Mouse (Mus musculus) forebrain, embryonic 13.5 days (tissue): ENCODE results near the gene Rab11fip4. TPM values are rescaled to one million over a fixed set of nuclear protein-coding genes. Genes with fewer than 3 reads are reported as not detected.

Source experiments
- ATAC-seq: fragments of 200-750 bp; cut with Nextera tagmentation; 2 replicates; pipeline ENCODE4 v1.8.0; 2017
- H3K27ac ChIP-seq: fragments of 300-500 bp; sonication (generic); 2 replicates; pipeline ENCODE4 v1.5.1; 2015; ENCODE audit warnings: inconsistent platforms, mild to moderate bottlenecking, moderate library complexity
- H3K27me3 ChIP-seq: fragments of 300-500 bp; sonication (generic); 2 replicates; pipeline ENCODE4 v1.6.1; 2015; ENCODE audit warnings: mild to moderate bottlenecking, inconsistent platforms
- H3K36me3 ChIP-seq: fragments of 300-500 bp; sonication (generic); 2 replicates; pipeline ENCODE4 v1.6.1; 2015; ENCODE audit warnings: mild to moderate bottlenecking, inconsistent platforms; ENCODE audit not compliant: poor library complexity, severe bottlenecking
- H3K4me1 ChIP-seq: fragments of 300-500 bp; sonication (generic); 2 replicates; pipeline ENCODE4 v1.6.1; 2015; ENCODE audit warnings: inconsistent platforms
- H3K4me2 ChIP-seq: fragments of 300-500 bp; sonication (generic); 2 replicates; pipeline ENCODE4 v1.6.1; 2015; ENCODE audit warnings: inconsistent platforms, mild to moderate bottlenecking, moderate library complexity
- H3K4me3 ChIP-seq: fragments of 300-500 bp; sonication (generic); 2 replicates; pipeline ENCODE4 v1.5.1; 2015; ENCODE audit warnings: mild to moderate bottlenecking, inconsistent platforms
- H3K9ac ChIP-seq: fragments of 300-500 bp; sonication (generic); 2 replicates; pipeline ENCODE4 v1.6.1; 2015; ENCODE audit warnings: mild to moderate bottlenecking, inconsistent platforms
- H3K9me3 ChIP-seq: fragments of 300-500 bp; sonication (generic); replicated peaks from 2 replicates; pipeline ENCODE4 v1.6.1; 2016; ENCODE audit warnings: inconsistent platforms
- WGBS: fragments of 180-500 bp; shearing (Covaris S2); methylation state at CpG from one replicate; pipeline ENCODE4 v1.1.7; 2015; 5-methylcytosine and 5-hydroxymethylcytosine counted together
- polyA plus RNA-seq: library from polyadenylated mRNA; unstranded; fragments of >200 nt; fragmentation: Nextera tagmentation; extraction: Ambion mirVana; gene quantifications from 2 replicates; pipeline ENCODE4 v1.2.1, GENCODE M21; 2015

The Rab11fip4 gene
- polyA plus RNA-seq, 1 experiment from 2014 or later: 16.2 TPM

GRCm38 (mm10) chr11:79660361-79661205 is 69.6 kb downstream of the Rab11fip4 start:
- Histone ChIP-seq H3K27me3 (no peaks in the 10 kb centered on the region), H3K36me3 (no peaks in the 10 kb centered on the region), H3K27ac (no peak overlapping the region), H3K9me3 (no peaks in the 10 kb centered on the region), H3K4me3 (peak overlapping the region; percentile 54), H3K9ac (peak overlapping the region; percentile 83), H3K4me1 (peaks cover 35% of the 10 kb centered on the region), H3K4me2 (peak overlapping the region; percentile 96)
- under 1% methylated on average over 68 of the region's 69 CpGs for WGBS
- ATAC-seq: peak; percentile 86

- Histone ChIP-seq H3K4me1 (peaks cover 39% of the 10 kb centered on the region), H3K4me2 (peak overlapping the region; percentile 96), H3K27ac (no peak overlapping the region), H3K36me3 (no peaks in the 10 kb centered on the region), H3K9ac (peak overlapping the region; percentile 83), H3K4me3 (peak overlapping the region; percentile 54), H3K27me3 (no peaks in the 10 kb centered on the region), H3K9me3 (no peaks in the 10 kb centered on the region)
- WGBS: 57% methylated on average over 6 of the region's 6 CpGs
- no peak for ATAC-seq
Measured at GRCm38 (mm10) chr11:79661877-79662545, 71.0 kb downstream of the Rab11fip4 start.

- Histone ChIP-seq H3K4me2 (no peak overlapping the region), H3K27ac (no peak overlapping the region), H3K4me3 (no peak overlapping the region), H3K9ac (peak overlapping the region; percentile 35; the same call in 1 of the 2 replicates), H3K27me3 (no peaks in the 10 kb centered on the region), H3K36me3 (no peaks in the 10 kb centered on the region), H3K9me3 (no peaks in the 10 kb centered on the region), H3K4me1 (peaks cover 39% of the 10 kb centered on the region)
- no peak for ATAC-seq
- WGBS: 86% methylated on average over 9 of the region's 9 CpGs
Measured at GRCm38 (mm10) chr11:79663158-79663557, 72.1 kb downstream of the Rab11fip4 start.

DNA sequence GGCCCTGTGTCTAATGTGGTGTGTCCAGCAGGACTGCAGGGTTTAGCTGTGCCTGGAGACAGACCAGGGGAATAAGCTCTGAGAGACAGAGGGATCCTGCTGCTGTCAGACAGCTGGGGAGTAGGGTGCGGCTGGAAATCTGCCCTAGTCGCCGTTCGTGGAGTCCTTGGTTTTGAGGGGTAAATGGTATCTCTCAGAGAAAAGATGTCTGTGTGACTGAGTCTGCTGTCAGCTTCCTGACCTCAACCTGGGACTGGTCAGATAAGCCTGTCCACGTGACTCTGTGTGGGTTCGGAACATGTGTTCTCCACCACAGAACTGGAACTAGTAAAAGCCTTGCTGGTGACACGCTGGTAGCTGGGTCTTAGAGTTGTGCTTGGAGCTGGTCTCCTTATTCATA is 72.6 kb downstream of the Rab11fip4 start:
- Histone ChIP-seq H3K9me3 (no peaks in the 10 kb centered on the region), H3K4me2 (no peak overlapping the region), H3K9ac (0 out of 2 replicates have a peak overlapping the region, but pooled peaks have one; percentile 35), H3K4me3 (no peak overlapping the region), H3K4me1 (peaks cover 39% of the 10 kb centered on the region), H3K27me3 (no peaks in the 10 kb centered on the region), H3K27ac (no peak overlapping the region), H3K36me3 (no peaks in the 10 kb centered on the region)
- ATAC-seq: no peak
- 92% methylated on average over 7 of the region's 7 CpGs for WGBS

GRCm38 (mm10) chr11:79666544-79666943 is 75.5 kb downstream of the Rab11fip4 start:
- Histone ChIP-seq H3K27me3 (no peaks in the 10 kb centered on the region), H3K9ac (no peak overlapping the region), H3K36me3 (no peaks in the 10 kb centered on the region), H3K4me1 (peaks cover 31% of the 10 kb centered on the region), H3K4me2 (no peak overlapping the region), H3K9me3 (no peaks in the 10 kb centered on the region), H3K27ac (no peak overlapping the region), H3K4me3 (no peak overlapping the region)
- WGBS: 95% methylated on average over 8 of the region's 8 CpGs
- ATAC-seq: no peak

DNA sequence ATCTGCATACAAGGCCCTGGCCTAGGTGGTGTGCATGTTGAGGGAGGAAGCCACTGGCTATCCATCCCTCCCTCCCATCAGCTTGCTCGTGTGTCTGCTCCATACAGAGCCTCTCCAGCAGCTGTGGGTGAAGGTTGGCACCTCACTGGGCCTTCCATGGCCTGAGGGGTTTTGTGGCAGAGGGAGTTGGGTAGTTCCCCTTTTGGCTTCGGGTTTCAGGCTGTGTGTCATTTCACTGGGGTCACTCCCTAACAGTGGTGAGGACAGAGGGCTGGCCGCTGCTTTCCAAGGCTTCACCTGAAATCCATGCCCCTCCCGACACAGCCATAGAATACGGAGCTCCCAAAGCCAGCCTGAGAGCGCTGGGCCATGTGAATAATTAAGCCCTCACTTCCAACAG is 78.2 kb downstream of the Rab11fip4 start:
- ATAC-seq: no peak
- 57% methylated on average over 6 of the region's 6 CpGs for WGBS
- Histone ChIP-seq H3K4me1 (peaks cover 15% of the 10 kb centered on the region), H3K4me3 (no peak overlapping the region), H3K9me3 (no peaks in the 10 kb centered on the region), H3K36me3 (no peaks in the 10 kb centered on the region), H3K4me2 (no peak overlapping the region), H3K27ac (no peak overlapping the region), H3K9ac (no peak overlapping the region), H3K27me3 (no peaks in the 10 kb centered on the region)

- H3K4me3 ChIP-seq: no peak overlapping the region
- 66% methylated on average over 3 of the region's 3 CpGs for WGBS
- H3K9ac ChIP-seq: no peak overlapping the region
- peaks cover 15% of the 10 kb centered on the region for H3K4me1 ChIP-seq
- no peak overlapping the region for H3K27ac ChIP-seq
- no peaks in the 10 kb centered on the region for H3K36me3 ChIP-seq
- H3K4me2 ChIP-seq: no peak overlapping the region
- no peaks in the 10 kb centered on the region for H3K9me3 ChIP-seq
- H3K27me3 ChIP-seq: no peaks in the 10 kb centered on the region
- ATAC-seq: no peak
Measured at GRCm38 (mm10) chr11:79669947-79670346, 78.9 kb downstream of the Rab11fip4 start.

- no peak overlapping the region for H3K4me2 ChIP-seq
- H3K9ac ChIP-seq: peak overlapping the region; percentile 12; the same call in 1 of the 2 replicates
- WGBS: 68% methylated on average over 7 of the region's 7 CpGs
- no peak for ATAC-seq
- no peaks in the 10 kb centered on the region for H3K27me3 ChIP-seq
- H3K4me3 ChIP-seq: no peak overlapping the region
- H3K4me1 ChIP-seq: peaks cover 15% of the 10 kb centered on the region
- no peaks in the 10 kb centered on the region for H3K9me3 ChIP-seq
- H3K27ac ChIP-seq: no peak overlapping the region
- H3K36me3 ChIP-seq: no peaks in the 10 kb centered on the region
Measured at GRCm38 (mm10) chr11:79670411-79670945, 79.5 kb downstream of the Rab11fip4 start.

- ATAC-seq: no peak
- Histone ChIP-seq H3K9ac (no peak overlapping the region), H3K4me1 (peaks cover 16% of the 10 kb centered on the region), H3K4me3 (no peak overlapping the region), H3K9me3 (no peaks in the 10 kb centered on the region), H3K27ac (no peak overlapping the region), H3K36me3 (no peaks in the 10 kb centered on the region), H3K27me3 (no peaks in the 10 kb centered on the region), H3K4me2 (no peak overlapping the region)
- 55% methylated on average over 6 of the region's 6 CpGs for WGBS
Measured at GRCm38 (mm10) chr11:79671668-79672281, 80.8 kb downstream of the Rab11fip4 start.

GRCm38 (mm10) chr11:79673072-79673471 is 82.1 kb downstream of the Rab11fip4 start:
- H3K4me3 ChIP-seq: no peak overlapping the region
- H3K27me3 ChIP-seq: no peaks in the 10 kb centered on the region
- no peak for ATAC-seq
- no peaks in the 10 kb centered on the region for H3K36me3 ChIP-seq
- no peak overlapping the region for H3K27ac ChIP-seq
- H3K9me3 ChIP-seq: no peaks in the 10 kb centered on the region
- H3K4me1 ChIP-seq: peaks cover 16% of the 10 kb centered on the region
- 75% methylated on average over 5 of the region's 5 CpGs for WGBS
- no peak overlapping the region for H3K4me2 ChIP-seq
- H3K9ac ChIP-seq: no peak overlapping the region

GRCm38 (mm10) chr11:79673717-79674116 is 82.7 kb downstream of the Rab11fip4 start:
- no peak for ATAC-seq
- Histone ChIP-seq H3K4me3 (no peak overlapping the region), H3K4me1 (peaks cover 16% of the 10 kb centered on the region), H3K4me2 (no peak overlapping the region), H3K9ac (no peak overlapping the region), H3K9me3 (no peaks in the 10 kb centered on the region), H3K36me3 (no peaks in the 10 kb centered on the region), H3K27me3 (no peaks in the 10 kb centered on the region), H3K27ac (no peak overlapping the region)
- 68% methylated on average over 8 of the region's 8 CpGs for WGBS

GRCm38 (mm10) chr11:79674231-79674630 is 83.2 kb downstream of the Rab11fip4 start:
- H3K4me2 ChIP-seq: no peak overlapping the region
- H3K4me3 ChIP-seq: no peak overlapping the region
- H3K9me3 ChIP-seq: no peaks in the 10 kb centered on the region
- ATAC-seq: no peak
- H3K27me3 ChIP-seq: no peaks in the 10 kb centered on the region
- no peaks in the 10 kb centered on the region for H3K36me3 ChIP-seq
- H3K4me1 ChIP-seq: peaks cover 18% of the 10 kb centered on the region
- WGBS: 91% methylated on average over 3 of the region's 3 CpGs
- H3K9ac ChIP-seq: no peak overlapping the region
- H3K27ac ChIP-seq: no peak overlapping the region
